Mouse (Mus musculus) liver, embryonic 11.5 days (tissue): ENCODE measurements around the gene Fstl4. TPM values are rescaled to one million over a fixed set of nuclear protein-coding genes. Genes with fewer than 3 reads are reported as not detected.

Source experiments
- ATAC-seq: fragments of 200-750 bp; cut with Nextera tagmentation; replicated peaks from 2 replicates; pipeline ENCODE4 v1.8.0; 2017; ENCODE audit warnings: moderate number of reproducible peaks, mild to moderate bottlenecking, moderate TSS enrichment, moderate library complexity; ENCODE audit not compliant: low FRiP score
- DNase-seq: peaks from one replicate; pipeline ENCODE4 v3.0.0-alpha.2; 2017; ENCODE audit warnings: low spot score
- H3K27ac ChIP-seq: fragments of 300-500 bp; sonication (generic); 2 replicates; pipeline ENCODE4 v1.5.1; 2014; ENCODE audit warnings: mild to moderate bottlenecking, low read depth, low read length, control low read depth
- H3K27me3 ChIP-seq: fragments of 300-500 bp; sonication (generic); replicated peaks from 2 replicates; pipeline ENCODE4 v1.6.1; 2014; ENCODE audit warnings: low read length, mixed read lengths; ENCODE audit not compliant: control insufficient read depth, insufficient read depth
- H3K36me3 ChIP-seq: fragments of 300-500 bp; sonication (generic); 2 replicates; pipeline ENCODE4 v1.6.1; 2014; ENCODE audit warnings: mild to moderate bottlenecking, low read length, moderate library complexity, mixed read lengths; ENCODE audit not compliant: control insufficient read depth, insufficient read depth
- H3K4me1 ChIP-seq: fragments of 300-500 bp; sonication (generic); replicated peaks from 2 replicates; pipeline ENCODE4 v1.6.1; 2014; ENCODE audit warnings: low read length, mixed read lengths; ENCODE audit not compliant: control insufficient read depth, insufficient read depth
- H3K4me2 ChIP-seq: fragments of 300-500 bp; sonication (generic); 2 replicates; pipeline ENCODE4 v1.6.1; 2014; ENCODE audit warnings: mild to moderate bottlenecking, control low read depth, moderate library complexity
- H3K4me3 ChIP-seq: fragments of 300-500 bp; sonication (generic); 2 replicates; pipeline ENCODE4 v1.5.1; 2014; ENCODE audit warnings: low read depth, low read length, control low read depth
- H3K9ac ChIP-seq: fragments of 300-500 bp; sonication (generic); 2 replicates; pipeline ENCODE4 v1.6.1; 2014; ENCODE audit warnings: low read depth, low read length, control low read depth
- H3K9me3 ChIP-seq: fragments of 300-500 bp; sonication (generic); 2 replicates; pipeline ENCODE4 v1.6.1; 2016; ENCODE audit warnings: low read length, inconsistent platforms, mixed read lengths; ENCODE audit not compliant: control insufficient read depth
- WGBS: fragments of 180-500 bp; shearing (Covaris S2); extraction: QIAGEN DNeasy Blood & Tissue Kit; methylation state at CpG from one replicate; pipeline ENCODE4 v1.1.7; 2014; 5-methylcytosine and 5-hydroxymethylcytosine counted together
- polyA plus RNA-seq: library from polyadenylated mRNA; unstranded; fragments of >200 nt; fragmentation: Nextera tagmentation; extraction: Ambion mirVana; gene quantifications from 2 replicates; pipeline ENCODE4 v1.2.1, GENCODE M21; 2014

Fstl4 gene
- polyA plus RNA-seq, 1 experiment from 2014 or later, result 0.49 TPM

GRCm38 (mm10) chr11:53009597-53009996 is 245.2 kb downstream of the Fstl4 start:
- Histone ChIP-seq H3K9ac (no peak overlapping the region), H3K27me3 (no peaks in the 10 kb centered on the region), H3K4me1 (no peaks in the 10 kb centered on the region), H3K36me3 (no peaks in the 10 kb centered on the region), H3K4me3 (no peak overlapping the region), H3K4me2 (no peak overlapping the region), H3K9me3 (no peaks in the 10 kb centered on the region), H3K27ac (no peak overlapping the region)
- DNase-seq (no peak), ATAC-seq (no peak)
- 67% methylated on average over 7 of the region's 7 CpGs for WGBS

GRCm38 (mm10) chr11:53011996-53012505 is 247.6 kb downstream of the Fstl4 start:
- no peaks in the 10 kb centered on the region for H3K27me3 ChIP-seq
- no peak overlapping the region for H3K27ac ChIP-seq
- WGBS, result 79% methylated on average over 6 of the region's 6 CpGs
- H3K9ac ChIP-seq, result no peak overlapping the region
- no peaks in the 10 kb centered on the region for H3K4me1 ChIP-seq
- ATAC-seq (no peak), DNase-seq (no peak)
- H3K4me2 ChIP-seq, result no peak overlapping the region
- H3K4me3 ChIP-seq, result no peak overlapping the region
- no peaks in the 10 kb centered on the region for H3K9me3 ChIP-seq
- H3K36me3 ChIP-seq, result no peaks in the 10 kb centered on the region

GRCm38 (mm10) chr11:53013906-53014305 is 249.5 kb downstream of the Fstl4 start:
- Histone ChIP-seq H3K36me3 (no peaks in the 10 kb centered on the region), H3K27ac (no peak overlapping the region), H3K9me3 (no peaks in the 10 kb centered on the region), H3K4me2 (no peak overlapping the region), H3K9ac (no peak overlapping the region), H3K27me3 (no peaks in the 10 kb centered on the region), H3K4me3 (no peak overlapping the region), H3K4me1 (no peaks in the 10 kb centered on the region)
- 69% methylated on average over 5 of the region's 5 CpGs for WGBS
- DNase-seq, result no peak
- ATAC-seq, result no peak

GRCm38 (mm10) chr11:53016358-53017021 is 252.1 kb downstream of the Fstl4 start:
- no peak for ATAC-seq
- 80% methylated on average over 7 of the region's 7 CpGs for WGBS

GRCm38 (mm10) chr11:53019509-53019908 is 255.1 kb downstream of the Fstl4 start:
- H3K9ac ChIP-seq, result no peak overlapping the region
- no peaks in the 10 kb centered on the region for H3K36me3 ChIP-seq
- no peak overlapping the region for H3K4me2 ChIP-seq
- no peak overlapping the region for H3K27ac ChIP-seq
- H3K9me3 ChIP-seq, result no peaks in the 10 kb centered on the region
- DNase-seq, result no peak
- no peak overlapping the region for H3K4me3 ChIP-seq
- no peaks in the 10 kb centered on the region for H3K27me3 ChIP-seq
- H3K4me1 ChIP-seq, result no peaks in the 10 kb centered on the region
- 72% methylated on average over 3 of the region's 3 CpGs for WGBS
- no peak for ATAC-seq

More at GRCm38 (mm10) chr11:53016358-53017021, 252.1 kb downstream of the Fstl4 start:
- Histone ChIP-seq H3K4me1 (no peaks in the 10 kb centered on the region), H3K4me3 (no peak overlapping the region), H3K27me3 (no peaks in the 10 kb centered on the region), H3K27ac (no peak overlapping the region), H3K36me3 (no peaks in the 10 kb centered on the region), H3K9ac (no peak overlapping the region), H3K9me3 (no peaks in the 10 kb centered on the region), H3K4me2 (no peak overlapping the region)
- no peak for DNase-seq

GRCm38 (mm10) chr11:53024403-53024802 is 260.0 kb downstream of the Fstl4 start:
- H3K9ac ChIP-seq, result no peak overlapping the region
- no peaks in the 10 kb centered on the region for H3K36me3 ChIP-seq
- H3K4me1 ChIP-seq, result no peaks in the 10 kb centered on the region
- ATAC-seq (no peak), DNase-seq (no peak)
- H3K27me3 ChIP-seq, result no peaks in the 10 kb centered on the region
- WGBS, result 52% methylated on average over 6 of the region's 6 CpGs
- H3K27ac ChIP-seq, result no peak overlapping the region
- H3K4me3 ChIP-seq, result no peak overlapping the region
- H3K4me2 ChIP-seq, result no peak overlapping the region
- H3K9me3 ChIP-seq, result no peaks in the 10 kb centered on the region

- ATAC-seq (no peak), DNase-seq (no peak)
- Histone ChIP-seq H3K9me3 (no peaks in the 10 kb centered on the region), H3K4me1 (no peaks in the 10 kb centered on the region), H3K4me2 (no peak overlapping the region), H3K4me3 (no peak overlapping the region), H3K9ac (no peak overlapping the region), H3K27me3 (no peaks in the 10 kb centered on the region), H3K27ac (no peak overlapping the region), H3K36me3 (no peaks in the 10 kb centered on the region)
- 99% methylated on average over 6 of the region's 6 CpGs for WGBS
Observed at GRCm38 (mm10) chr11:53025686-53026085, 261.3 kb downstream of the Fstl4 start.

GRCm38 (mm10) chr11:53028421-53029168 is 264.2 kb downstream of the Fstl4 start:
- WGBS, result 76% methylated on average over 7 of the region's 7 CpGs
- Histone ChIP-seq H3K36me3 (no peaks in the 10 kb centered on the region), H3K9ac (no peak overlapping the region), H3K4me3 (no peak overlapping the region), H3K4me1 (no peaks in the 10 kb centered on the region), H3K27ac (no peak overlapping the region), H3K27me3 (no peaks in the 10 kb centered on the region), H3K4me2 (no peak overlapping the region), H3K9me3 (no peaks in the 10 kb centered on the region)
- no peak for ATAC-seq
- DNase-seq, result no peak

GRCm38 (mm10) chr11:53031777-53032176 is 267.3 kb downstream of the Fstl4 start:
- DNase-seq, result no peak
- Histone ChIP-seq H3K4me1 (no peaks in the 10 kb centered on the region), H3K36me3 (no peaks in the 10 kb centered on the region), H3K27me3 (no peaks in the 10 kb centered on the region), H3K4me3 (no peak overlapping the region), H3K4me2 (no peak overlapping the region), H3K9me3 (no peaks in the 10 kb centered on the region), H3K27ac (no peak overlapping the region), H3K9ac (no peak overlapping the region)
- no peak for ATAC-seq
- WGBS, result 80% methylated on average over 4 of the region's 4 CpGs
